Mouse (Mus musculus) lung, postnatal 10 days (tissue): ENCODE data around the gene Ceacam16.

Source experiments
- DNase-seq: peaks from one replicate; pipeline ENCODE4 v3.0.0; 2021

Gene Ceacam16

DNA sequence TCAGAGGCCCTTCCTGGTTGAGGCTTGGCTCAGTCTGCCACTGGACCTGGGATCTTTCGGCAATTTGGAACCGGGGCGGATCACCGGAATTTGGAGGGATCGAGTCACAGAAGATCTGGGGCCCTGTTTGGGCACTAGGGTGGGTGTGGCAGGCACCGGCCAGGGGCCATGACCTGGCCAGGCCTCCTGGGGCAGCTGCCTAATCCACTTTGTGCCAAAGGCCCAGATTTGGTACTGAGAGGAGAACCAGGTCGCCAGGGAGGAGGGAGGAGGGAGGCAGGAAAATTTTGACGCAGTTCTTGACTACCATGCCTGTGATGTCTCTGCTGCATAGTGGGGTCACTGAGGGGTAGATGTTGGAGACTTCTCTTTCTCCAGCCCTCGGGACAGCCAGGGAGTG, at the start of gene Ceacam16:
Gene Ceacam16, minus strand, starts transcription at position 101 of the 400 bp plus-strand sequence.
- no peak for DNase-seq

DNA sequence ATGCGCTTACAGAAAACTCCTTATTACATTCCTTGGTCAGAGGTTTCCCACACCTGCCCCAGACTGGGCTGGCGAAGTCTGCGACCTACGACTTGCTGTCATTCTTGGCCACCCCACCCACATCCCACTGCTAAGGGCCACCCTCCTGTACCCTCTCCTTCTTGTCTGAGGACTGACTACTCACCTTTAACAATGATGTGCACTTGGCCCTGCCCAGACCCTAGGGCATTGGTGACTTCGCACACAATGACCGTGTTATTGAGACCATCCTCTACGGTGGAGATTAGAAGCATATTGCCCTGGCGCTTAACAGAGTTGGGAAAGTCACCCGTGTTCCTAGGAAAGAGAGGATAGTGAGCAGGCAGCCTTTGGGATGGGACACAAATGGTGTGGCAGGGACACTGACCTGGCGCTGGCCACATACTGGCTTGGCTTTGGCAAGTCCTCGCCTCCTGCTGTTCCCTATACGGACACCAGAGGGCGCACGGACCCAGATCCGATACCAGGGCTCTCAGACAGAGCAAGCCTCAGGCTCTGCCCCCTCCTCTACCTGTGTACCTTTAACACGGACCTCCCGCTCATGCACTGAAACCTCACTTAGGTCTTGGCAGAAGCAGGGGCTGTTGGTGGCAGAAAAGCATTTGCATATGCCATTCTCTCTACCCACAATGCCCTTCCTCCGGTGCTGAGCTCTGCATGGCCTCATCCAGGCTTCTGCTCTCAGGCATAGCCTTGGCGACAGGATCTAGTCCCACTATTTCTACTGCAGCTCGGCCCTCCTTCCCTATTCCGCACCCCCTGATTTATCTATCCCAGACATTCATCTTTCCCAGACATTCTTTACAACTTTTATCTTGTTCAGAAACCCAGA, 49.6 kb upstream of the Ceacam16 start:
- DNase-seq, result peak; percentile 86

DNA sequence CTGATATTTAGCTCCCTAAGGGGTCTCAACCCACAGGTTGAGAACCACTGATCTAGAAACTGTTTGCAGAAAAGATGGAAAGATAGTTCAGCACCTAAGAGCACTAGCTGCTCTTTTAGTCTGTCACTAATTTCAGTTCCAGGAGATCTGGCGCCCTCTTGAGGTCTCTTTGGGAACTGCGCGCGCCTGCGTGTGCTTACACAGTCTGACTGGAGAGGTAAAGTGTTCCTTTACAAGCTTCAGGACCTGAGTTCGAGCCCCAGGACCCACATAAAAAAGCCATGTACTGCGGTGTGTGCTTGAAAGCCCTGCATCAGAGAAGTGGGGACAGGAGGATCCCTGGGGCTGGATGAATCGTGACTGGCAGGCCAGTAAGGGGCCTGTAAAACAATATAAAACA, 28.8 kb upstream of the Ceacam16 start:
- DNase-seq, result peak; percentile 68

DNA sequence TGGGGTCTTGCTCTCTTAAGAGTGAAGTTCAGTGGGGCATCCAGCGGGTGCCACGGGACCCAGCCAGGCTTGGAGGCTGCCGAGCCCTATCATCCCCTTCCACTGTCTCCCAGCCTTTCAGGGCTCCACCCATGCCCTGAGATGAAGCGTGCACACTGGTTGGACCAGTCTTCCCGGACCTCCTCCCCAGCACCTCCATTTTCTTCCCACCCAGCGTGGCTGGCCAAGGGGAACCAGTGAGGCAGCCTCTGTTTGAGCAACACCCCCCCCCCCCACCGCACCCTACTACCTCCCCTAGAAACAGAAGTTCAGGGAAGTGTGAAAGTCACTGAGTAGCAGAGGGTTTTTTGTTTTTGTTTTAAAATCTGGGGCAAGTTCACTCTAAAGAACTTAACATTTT, 26.8 kb upstream of the Ceacam16 start, which contains the start of gene Ceacam19:
Gene Ceacam19, minus strand, starts transcription at position 117 of the 400 bp plus-strand sequence.
- DNase-seq, result no peak

DNA sequence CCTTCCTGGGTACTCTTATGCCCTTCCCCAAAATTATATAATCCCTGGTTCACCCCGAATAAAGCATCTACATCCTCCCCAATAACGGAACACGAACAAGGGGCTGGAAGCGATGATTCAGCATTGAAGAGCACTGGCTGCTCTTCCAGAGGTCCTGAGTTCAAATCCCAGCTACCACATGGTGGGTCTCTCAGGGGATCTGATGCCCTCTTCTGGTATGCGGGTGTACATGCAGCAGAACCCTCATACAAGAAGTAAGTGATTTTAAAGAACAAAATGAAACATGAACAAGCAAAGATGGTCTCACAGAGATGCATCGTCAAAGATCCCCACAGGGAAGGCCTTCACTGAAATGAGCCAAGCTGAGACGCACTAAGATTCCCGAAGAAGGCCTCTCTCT, 19.7 kb upstream of the Ceacam16 start:
- no peak for DNase-seq

DNA sequence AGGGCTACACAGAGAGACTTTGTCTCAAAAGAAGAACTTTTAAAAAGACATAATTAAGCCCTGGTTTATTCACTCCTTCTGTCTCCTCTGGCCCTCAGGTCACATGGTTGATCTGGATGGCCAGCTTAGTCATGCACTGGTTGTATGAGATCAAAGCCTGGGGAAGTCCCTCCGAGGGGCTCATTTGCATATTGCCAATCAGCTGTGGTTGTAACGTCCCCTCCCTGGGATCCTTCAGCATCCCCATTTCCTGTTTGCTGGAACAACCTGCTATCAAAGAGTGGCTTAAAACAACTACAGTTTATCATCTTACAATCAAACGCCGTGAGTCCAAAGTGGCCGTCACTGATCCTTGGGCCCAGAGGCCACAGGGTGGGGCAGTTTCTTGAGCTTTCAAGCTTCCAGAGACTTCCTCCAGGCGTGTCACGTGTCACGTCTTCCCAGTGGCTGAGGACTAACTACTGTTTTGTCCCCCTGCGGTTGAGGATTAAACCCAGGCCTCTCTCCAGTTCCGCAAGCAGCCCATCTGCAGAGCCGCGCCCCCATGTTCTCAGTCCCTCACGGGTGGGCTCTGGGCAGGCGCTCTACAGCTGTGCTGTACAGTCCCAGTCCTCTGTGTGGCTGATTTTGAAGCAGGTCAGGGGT, 15.8 kb upstream of the Ceacam16 start:
- peak; percentile 32 for DNase-seq

DNA sequence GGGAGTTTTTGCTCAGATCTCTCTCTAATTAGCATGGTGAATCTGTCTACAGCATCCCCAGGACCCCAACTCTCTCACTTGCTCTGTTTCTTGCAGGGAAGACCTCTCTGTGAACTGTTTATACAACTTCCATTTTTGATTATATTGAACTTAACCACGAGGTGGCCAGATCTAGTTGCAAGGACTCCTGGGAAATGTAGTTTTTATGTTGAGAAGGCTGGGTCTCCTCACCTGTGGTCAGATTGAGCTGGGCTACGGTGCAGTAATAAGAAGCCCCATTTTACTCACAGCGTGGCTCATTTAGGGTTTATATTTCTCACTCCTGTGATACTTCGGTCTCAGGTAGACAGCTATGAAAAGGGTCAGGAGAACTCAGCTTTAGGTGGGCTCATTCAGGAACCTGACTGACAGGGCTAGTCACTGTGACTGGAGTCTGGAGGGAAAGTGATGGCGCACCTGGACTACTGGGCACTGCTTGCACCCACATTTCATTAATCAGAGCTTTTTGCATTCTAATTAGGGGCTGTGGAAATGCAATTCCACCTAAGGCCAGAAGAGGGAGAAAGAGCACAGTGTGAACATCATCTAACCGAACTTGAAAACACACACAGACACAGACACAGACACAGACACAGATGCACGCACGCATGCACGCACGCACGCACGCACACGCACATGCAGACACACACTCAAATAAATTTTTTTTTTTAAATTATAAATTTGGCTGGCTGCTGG, 15.0 kb upstream of the Ceacam16 start:
- DNase-seq, result peak; percentile 71

DNA sequence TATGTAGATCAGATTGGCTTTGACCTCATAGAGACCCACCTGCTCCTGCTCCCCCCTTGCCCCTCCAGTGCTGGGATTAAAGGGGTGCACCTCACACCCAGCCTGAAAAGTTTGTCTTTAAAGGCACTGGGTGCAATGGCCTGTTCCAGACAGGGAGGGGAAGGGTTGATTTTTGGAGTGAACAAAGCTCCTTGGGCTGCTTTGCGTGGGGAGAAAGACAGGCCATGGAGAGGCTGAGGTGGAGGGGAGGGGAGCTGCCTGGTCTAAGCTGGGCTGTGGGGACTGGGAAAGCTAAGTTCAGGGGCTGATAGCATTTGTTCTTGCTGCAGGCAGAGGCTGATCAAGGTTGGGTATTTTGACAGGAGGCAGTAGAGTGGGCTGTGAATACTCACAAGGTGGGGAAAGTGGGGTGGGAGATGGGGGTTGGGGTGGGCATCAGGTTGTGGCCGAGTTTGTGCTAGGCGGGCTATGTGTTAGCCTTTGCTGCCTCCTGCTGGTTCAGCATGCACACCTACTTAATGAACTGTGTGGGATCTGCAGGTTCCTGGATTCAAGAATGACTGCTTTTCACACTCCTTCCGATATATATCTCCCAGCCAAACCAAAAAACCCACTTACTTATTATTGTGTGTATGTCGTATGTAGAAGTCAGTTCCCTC, 11.0 kb upstream of the Ceacam16 start:
- DNase-seq, result peak; percentile 63

DNA sequence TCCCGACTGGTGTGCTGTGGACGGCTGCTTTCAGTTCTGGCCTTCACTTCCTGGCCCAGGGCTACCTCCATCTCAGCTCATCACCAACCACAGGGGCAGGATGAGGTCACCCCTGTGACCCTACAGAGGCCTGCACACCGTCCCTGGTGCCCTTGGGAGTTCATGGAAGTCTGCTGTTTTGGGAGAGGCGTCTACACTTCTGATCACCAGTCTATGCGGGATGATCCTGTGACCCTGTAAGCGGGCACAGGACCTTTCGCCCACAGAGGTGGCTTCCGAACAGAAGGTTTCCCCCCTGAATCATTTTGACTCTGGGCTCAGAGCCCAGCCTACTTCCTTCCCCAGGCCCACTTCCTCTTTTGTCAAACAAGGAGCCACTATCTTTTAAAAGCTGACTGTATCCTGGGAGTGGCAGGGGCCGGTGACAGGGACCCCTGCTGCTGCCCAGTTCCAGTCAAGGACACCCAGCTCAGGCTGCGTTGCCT, 10.1 kb upstream of the Ceacam16 start:
- DNase-seq, result peak; percentile 51

DNA sequence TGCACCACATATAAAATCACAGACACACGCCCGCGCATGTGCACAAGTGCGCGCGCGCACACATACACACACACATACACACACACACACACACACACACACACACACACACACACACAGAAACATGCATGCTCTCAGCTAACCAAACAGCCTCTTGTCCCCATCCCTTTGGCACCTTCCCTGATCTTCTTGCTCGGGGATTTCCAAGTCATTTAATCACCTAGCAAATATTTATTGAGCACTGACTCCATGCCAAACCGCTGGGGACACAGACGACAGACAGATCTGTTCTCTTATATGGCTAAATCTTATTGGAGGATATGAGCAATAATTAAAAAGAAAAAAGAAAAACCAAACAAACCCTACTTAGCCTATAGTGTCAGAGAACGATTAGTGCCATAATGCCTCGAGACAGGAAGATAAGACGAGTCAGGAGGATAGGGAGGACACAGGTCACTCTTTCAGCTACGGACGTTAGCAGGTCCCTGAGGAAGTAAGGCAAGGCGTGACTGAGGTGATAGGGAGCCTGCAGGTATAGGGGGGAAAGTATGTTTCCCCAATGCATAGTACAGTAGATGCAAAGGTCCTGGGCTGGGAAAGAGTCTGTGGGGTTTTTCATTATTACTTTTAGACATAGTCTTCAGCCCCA, 6.8 kb upstream of the Ceacam16 start:
- no peak for DNase-seq

DNA sequence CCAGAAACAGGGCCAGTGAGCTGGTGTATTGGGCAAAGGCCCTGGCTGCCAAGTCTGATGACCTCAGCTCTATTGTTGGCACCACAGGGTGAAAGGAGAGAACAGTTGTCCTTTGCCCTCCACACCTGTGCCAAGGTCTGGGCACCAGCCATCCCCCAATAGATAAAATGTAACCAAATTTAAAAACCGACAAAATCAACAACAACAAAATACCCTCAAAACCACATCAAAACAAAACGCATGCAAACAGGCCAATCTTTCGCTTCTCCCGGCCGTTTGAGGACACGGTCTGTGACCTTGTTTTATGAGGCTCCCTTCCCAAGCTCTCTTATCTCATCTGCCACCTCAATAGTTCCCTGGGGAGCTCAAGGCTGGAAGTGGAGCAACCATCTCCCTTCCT, 5.4 kb upstream of the Ceacam16 start:
- no peak for DNase-seq

DNA sequence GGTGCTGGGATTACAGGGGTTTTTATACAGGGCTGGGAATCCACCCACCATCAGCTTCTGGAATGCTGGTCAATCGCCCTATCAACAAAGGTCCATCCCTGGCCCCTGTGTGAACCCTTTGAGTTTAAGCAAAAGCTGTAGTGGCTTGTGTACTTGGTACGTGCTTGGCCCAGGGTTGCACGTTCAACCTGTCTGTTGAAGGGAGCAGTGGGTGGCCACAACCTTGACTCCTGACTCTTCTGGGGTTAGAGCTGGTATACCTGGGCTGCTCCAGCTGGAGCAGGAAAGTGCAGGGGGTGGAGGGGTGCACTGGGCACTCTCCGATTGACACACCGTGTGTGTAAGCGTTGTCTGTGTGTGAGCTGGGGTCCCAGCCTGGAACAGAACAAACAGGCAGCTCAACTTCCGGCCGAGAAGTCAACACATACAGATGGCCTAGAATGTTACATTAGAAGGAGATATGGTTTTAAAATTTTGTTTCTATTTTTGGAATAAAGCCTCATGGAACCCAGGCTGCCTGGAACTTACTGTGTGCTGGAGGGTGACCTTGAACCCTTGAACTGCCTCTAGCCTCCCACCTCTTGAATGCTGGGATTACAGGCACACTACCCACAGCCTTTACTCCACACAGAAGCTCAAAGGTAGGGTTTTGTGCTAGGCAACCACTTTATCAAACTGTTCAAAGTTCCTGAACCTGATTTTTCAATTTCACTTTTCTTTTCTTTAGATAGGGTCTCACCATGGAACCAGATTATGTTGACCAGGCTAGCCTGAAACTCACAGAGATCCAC, 4.3 kb upstream of the Ceacam16 start:
- DNase-seq, result no peak

DNA sequence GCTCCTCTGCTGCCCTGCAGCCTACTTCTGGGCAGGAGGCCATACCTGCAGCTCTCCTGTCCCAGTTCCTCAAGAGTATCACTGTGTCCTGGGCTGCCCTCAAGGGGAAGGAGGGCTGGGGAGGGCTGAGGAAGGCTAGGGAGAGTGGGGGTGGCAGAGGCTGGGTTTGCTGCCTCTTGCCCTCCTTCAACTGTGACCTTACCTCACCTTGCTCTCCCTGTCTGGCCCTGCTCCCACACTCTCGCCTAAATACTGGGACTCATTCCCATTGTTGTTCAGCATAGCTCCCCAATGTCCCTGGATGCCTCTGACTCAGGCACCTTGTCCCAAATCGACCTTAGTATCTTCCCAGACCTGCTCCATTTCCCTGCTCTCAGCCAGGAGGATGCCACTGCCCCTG, 3.1 kb upstream of the Ceacam16 start:
- DNase-seq, result no peak

DNA sequence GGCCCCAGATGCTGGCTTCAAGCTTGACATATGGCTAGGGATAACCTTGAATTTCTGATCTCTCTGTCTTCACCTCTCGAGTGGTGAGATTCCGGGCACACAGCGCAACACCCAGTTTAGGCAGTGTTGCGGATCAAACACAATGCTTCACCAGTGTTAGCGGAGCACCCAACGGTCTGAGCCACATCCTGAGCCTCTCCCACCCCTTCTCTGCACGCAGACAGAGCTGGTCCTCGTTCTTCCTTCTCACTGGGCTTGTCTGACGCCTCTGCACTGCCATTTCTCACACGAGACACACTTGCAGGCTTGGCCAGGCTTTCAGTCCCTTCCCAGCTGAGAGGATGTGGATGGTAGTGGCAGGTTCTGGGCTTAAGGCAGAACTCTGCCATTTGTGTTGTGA, 1.4 kb downstream of the Ceacam16 start:
- DNase-seq, result no peak

DNA sequence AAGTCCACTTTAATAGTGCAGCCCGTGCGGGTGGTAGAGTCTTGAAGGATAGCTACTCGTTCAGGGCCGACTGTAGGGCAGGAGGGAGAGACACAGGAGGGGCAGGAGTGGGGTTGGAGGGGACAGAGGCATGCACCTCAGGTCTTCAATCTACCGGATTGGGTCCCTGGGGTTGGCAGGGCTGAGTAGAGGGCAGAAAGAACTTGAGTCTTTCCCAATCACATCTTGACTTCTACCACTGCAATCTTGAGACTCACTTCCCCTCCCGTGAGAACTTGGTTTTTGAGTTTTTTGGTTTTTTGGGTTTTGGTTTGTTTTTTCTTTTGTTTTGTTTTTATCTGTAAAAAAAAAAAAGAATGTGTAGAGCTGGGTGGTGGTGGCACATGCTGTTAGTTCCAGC, 4.8 kb downstream of the Ceacam16 start:
- DNase-seq, result no peak

DNA sequence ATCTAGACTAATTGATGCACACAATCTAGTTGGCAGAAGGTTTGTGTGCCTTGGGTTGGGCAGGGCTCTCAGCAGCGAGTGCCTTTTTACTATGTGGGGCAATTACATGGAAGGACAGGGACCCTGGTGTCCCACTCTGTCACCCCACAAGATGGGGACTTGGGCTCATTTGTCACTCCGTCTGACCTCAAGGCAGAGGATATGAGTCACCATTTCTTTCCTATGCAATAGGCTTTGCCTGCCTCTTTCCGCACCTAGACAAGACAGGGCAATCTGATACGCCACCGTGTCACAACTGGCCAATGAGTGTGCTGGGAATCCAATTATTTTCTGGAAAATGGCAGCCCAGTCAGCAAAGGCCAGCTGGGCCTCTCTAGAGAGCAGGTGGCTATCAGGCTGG, 5.4 kb downstream of the Ceacam16 start:
- no peak for DNase-seq

DNA sequence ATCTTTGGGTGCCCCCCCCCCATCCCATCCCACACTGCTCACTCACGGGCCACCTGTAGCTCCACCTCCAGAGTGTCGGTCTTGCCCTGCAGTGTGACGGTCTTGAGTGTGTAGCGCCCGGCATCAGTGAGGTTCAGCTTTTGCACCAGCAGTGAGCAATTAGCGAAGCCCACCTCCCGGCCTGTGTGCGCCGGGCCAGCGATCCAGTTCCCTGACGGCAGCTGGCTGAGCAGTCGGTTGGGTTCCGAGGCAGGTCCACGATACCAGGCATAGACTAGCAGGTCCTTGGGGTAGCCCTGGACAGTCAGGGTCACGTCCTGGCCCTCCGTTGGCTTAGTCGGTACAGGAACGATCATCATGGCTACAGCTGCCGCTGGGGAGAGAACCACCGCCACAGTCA, 7.6 kb downstream of the Ceacam16 start:
- DNase-seq, result no peak

DNA sequence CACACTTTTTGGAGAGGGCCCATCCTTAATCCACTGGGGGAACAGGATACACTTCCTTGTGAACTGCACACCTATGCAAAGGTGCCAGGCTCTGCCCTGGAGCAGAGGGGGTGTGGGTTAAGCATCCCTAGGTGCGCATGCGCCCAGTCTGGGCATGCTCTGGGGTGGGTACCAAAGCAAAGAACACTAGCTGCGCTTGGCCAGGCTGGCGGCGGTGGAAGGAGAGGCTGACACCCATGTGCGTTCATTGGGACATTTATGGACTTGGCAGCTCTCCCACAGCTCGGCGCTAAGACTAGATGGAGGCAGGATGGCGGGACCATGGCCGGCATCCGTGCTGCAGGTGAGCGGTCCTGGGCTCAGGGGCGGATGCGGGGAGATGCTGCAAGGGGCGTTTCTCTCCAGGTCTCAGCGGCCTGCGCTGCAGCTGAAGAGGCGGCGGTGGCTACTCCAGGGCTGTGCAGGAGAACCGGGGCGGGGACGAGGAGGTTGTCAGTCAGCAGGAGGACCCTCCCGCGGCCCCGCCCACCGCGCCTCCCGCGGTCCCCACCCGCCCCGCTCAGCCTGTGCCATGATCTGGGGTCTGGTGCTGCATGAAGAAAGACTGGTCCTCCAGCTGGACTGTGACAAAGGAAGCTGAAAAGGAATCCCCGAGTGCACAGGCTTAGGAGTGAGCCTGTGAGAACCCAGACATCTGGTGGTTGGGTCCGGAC, 9.1 kb downstream of the Ceacam16 start, which contains the start of gene Gm19345:
Gene Gm19345, plus strand, starts transcription at position 146 of the 713 bp plus-strand sequence.
- no peak for DNase-seq

DNA sequence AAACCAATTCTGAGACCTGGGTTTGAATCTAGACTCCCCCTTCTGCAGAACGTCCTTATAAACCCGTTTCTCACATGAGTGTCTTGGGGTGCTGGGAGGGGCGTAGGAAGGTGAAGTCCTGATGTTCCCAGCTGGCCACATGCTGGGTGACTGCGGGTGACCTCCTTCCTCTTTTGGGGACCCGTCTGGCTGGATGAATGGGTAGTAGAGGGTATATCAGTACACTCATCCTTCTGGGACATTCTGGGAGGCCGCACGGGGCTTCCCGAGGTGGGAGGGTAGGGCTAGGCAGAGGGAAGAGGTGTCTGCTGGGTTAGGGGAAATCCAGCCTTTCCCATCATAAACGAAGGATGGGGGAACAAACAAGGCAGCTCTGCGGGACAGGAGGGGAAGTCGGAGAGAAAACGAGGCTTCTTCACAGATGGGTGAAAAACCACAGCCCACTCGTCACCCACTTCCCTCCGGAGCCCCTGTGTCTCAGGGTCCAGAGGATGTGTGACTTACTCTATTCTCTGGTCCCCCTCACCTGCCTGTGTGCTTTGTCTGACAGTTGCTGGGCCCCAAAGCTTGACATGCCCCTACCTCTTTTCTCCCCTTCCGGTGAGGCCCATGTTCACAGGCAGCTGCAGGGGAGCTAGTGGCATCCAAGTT, 16.5 kb downstream of the Ceacam16 start:
- DNase-seq, result no peak

DNA sequence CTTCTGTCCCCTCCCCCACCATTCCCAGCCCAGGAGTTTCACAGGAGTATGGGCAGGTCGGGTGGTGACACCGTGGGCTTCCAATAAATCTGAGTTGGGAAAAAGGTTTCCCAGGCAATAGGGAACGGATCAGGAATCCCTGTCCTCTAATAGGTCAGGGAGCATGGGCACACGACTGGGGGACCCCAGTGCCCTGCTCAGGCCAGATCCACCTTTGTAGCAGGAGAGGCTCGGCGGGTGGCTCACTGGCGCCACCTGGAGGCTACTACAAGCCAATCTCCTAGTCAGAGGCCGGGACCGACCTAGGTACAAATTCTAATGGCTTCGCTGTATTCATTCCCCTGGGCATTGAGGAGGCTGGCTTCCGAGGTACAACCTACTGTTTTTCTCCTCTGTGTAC, 17.5 kb downstream of the Ceacam16 start:
- DNase-seq, result peak; percentile 77
